Mouse (Mus musculus) cerebellum, adult 2 months (tissue): ENCODE measurements around the gene Mospd3.

Source experiments
- CTCF ChIP-seq: fragments of 200-500 bp; IDR thresholded peaks from 2 replicates; pipeline ENCODE4 v1.5.1; 2011; ENCODE audit warnings: low read depth, mild to moderate bottlenecking, control low read depth, low read length, moderate library complexity, borderline replicate concordance; ENCODE audit not compliant: insufficient read depth
- POLR2A ChIP-seq: fragments of 200-500 bp; IDR thresholded peaks from 2 replicates; pipeline ENCODE4 v1.6.1; 2011; ENCODE audit warnings: low read length, control low read depth, borderline replicate concordance; ENCODE audit not compliant: insufficient read depth

DNA sequence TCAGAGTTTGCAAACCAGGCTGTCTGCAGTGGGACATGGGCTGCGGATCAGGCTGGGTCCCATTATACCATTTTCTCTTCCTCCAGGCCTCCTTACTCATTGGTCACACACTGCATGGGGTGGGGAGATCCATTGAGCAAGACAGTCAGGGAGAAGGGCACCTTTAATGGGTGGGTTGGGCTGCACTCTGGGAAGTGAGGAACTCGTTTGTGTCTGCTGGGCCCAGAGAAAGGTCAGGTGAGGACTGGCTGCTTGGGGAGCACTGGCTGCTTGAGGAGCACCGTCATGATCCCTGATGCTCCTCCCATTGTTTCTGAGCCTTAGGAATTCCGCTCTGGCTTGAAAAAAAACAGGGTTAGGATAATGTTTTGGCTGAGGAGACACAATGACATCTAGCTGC is 42.0 kb upstream of the Mospd3 start:
- TF ChIP-seq POLR2A = no peak
- TF ChIP-seq CTCF = no peak
